ENCODE assay signal across 14 mouse cellular contexts in genomic region chr13:44737297-44737696, GRCm38 (mm10). TPM values are rescaled to one million over a fixed set of nuclear protein-coding genes. Genes with fewer than 3 reads are reported as not detected.
A peak's percentile ranks its signal among the peaks of the same experiment; 100 is the strongest.
DNase-seq lines count a peak whose midpoint lies in the region; ATAC-seq and TF ChIP-seq lines count a peak whose summit lies in the region.
"Had no signal": no experiment of that assay in that cellular context is flagged by ENCODE, and none has a peak within 500 bp of the region (broad histone marks: within the 10 kb centered on the region; RNA-seq: fewer than 3 reads in every experiment).

No protein-coding gene starts in this region.

- no peak overlapping the region for H3K9ac ChIP-seq in heart, embryonic 12.5 days
- no peak overlapping the region for H3K9ac ChIP-seq in hindbrain, embryonic 16.5 days (ENCODE audit: low read depth, low read length)
- H3K9ac ChIP-seq: embryonic facial prominence, embryonic 12.5 days; forebrain, embryonic 13.5 days had no signal

- no peak for ATAC-seq in heart, embryonic 12.5 days (ENCODE audit: insufficient number of reproducible peaks, low FRiP score)
- ATAC-seq in hindbrain, embryonic 16.5 days = no peak
- ATAC-seq: forebrain, embryonic 13.5 days; intestine, postnatal 0 days had no signal

- no peaks in the 10 kb centered on the region for H3K9me3 ChIP-seq in heart, embryonic 12.5 days (replicated peaks)
- no peaks in the 10 kb centered on the region for H3K9me3 ChIP-seq in E14TG2a.4 (ENCODE audit: low read length)
- H3K9me3 ChIP-seq in hindbrain, embryonic 16.5 days (ENCODE audit: control insufficient read depth, low read length) = no peaks in the 10 kb centered on the region
- H3K9me3 ChIP-seq: embryonic facial prominence, embryonic 12.5 days; forebrain, embryonic 13.5 days; hindbrain, embryonic 10.5 days had no signal

- H3K36me3 ChIP-seq in heart, embryonic 12.5 days = no peaks in the 10 kb centered on the region
- peaks cover 80% of the 10 kb centered on the region for H3K36me3 ChIP-seq in E14TG2a.4 (ENCODE audit: insufficient read depth, low read length)
- H3K36me3 ChIP-seq in hindbrain, embryonic 16.5 days (ENCODE audit: control insufficient read depth, insufficient read depth, low read length) = no peaks in the 10 kb centered on the region
- H3K36me3 ChIP-seq: embryonic facial prominence, embryonic 12.5 days had no signal

- no peaks in the 10 kb centered on the region for H3K27me3 ChIP-seq in heart, embryonic 12.5 days (replicated peaks)
- H3K27me3 ChIP-seq in E14TG2a.4 (ENCODE audit: insufficient read depth, low read length) = no peaks in the 10 kb centered on the region
- H3K27me3 ChIP-seq in hindbrain, embryonic 16.5 days (replicated peaks; ENCODE audit: control insufficient read depth, insufficient read depth, low read length) = no peaks in the 10 kb centered on the region
- H3K27me3 ChIP-seq: embryonic facial prominence, embryonic 12.5 days; forebrain, embryonic 13.5 days had no signal

- TF ChIP-seq CTCF in E14TG2a.4 (conservative IDR thresholded peaks at IDR 0.05; ENCODE audit: low read length) = no peak
- no peak for TF ChIP-seq CTCF in gastrocnemius, adult 2 months (IDR thresholded peaks at IDR 0.05)

- peaks cover 33% of the 10 kb centered on the region for H3K4me1 ChIP-seq in heart, embryonic 12.5 days (replicated peaks)
- peaks cover 82% of the 10 kb centered on the region for H3K4me1 ChIP-seq in E14TG2a.4 (replicated peaks; ENCODE audit: low read depth, low read length)
- H3K4me1 ChIP-seq in hindbrain, embryonic 16.5 days (ENCODE audit: control insufficient read depth, insufficient read depth, low read depth, low read length) = peaks cover 10% of the 10 kb centered on the region

- intact Hi-C loops in gastrocnemius, adult 2 months (cut with DNase I) = no loop called here

- H3K27ac ChIP-seq in heart, embryonic 12.5 days (ENCODE audit: poor library complexity, severe bottlenecking) = no peak overlapping the region
- peak overlapping the region; percentile 46 for H3K27ac ChIP-seq in gastrocnemius, adult 2 months
- no peak overlapping the region for H3K27ac ChIP-seq in hindbrain, embryonic 16.5 days (ENCODE audit: low read depth, low read length)
- H3K27ac ChIP-seq: embryonic facial prominence, embryonic 12.5 days; forebrain, embryonic 13.5 days; heart, adult 2 months; hindbrain, embryonic 10.5 days had no signal

- H3K4me2 ChIP-seq in heart, embryonic 12.5 days = no peak overlapping the region
- H3K4me2 ChIP-seq in hindbrain, embryonic 16.5 days (ENCODE audit: low read length) = no peak overlapping the region
- H3K4me2 ChIP-seq: embryonic facial prominence, embryonic 12.5 days; forebrain, embryonic 13.5 days; liver, embryonic 11.5 days had no signal

- DNase-seq in heart, adult 18-20 months = peak; percentile 43 to 49
- peak; percentile 52 for DNase-seq in gastrocnemius, adult 2 months
- DNase-seq in lung, postnatal 10 days = peak; percentile 47
- DNase-seq in left cerebral cortex, adult 9 months (ENCODE audit: low spot score in 2 of 2) = no peak
- no peak for DNase-seq in c-Kit-positive CD71-positive TER-119-positive erythroid progenitor cells, embryonic 14.5 days (ENCODE audit: low spot score)

- H3K4me3 ChIP-seq in heart, embryonic 12.5 days = no peak overlapping the region
- H3K4me3 ChIP-seq in E14TG2a.4 (replicated peaks; ENCODE audit: low read length) = peak overlapping the region; percentile 95
- H3K4me3 ChIP-seq in gastrocnemius, adult 2 months = no peak overlapping the region
- no peak overlapping the region for H3K4me3 ChIP-seq in hindbrain, embryonic 16.5 days (ENCODE audit: low read length)
- H3K4me3 ChIP-seq: embryonic facial prominence, embryonic 12.5 days; forebrain, embryonic 13.5 days; heart, adult 2 months; hindbrain, embryonic 10.5 days had no signal

- WGBS in heart, embryonic 12.5 days = 76% methylated on average over 1 of the region's 1 CpGs
- 61% methylated on average over 1 of the region's 1 CpGs for WGBS in hindbrain, embryonic 16.5 days

RNA-seq across cellular contexts. Expression of gene Jarid2, which starts 8.0 kb away (rescaled TPM):
- total RNA-seq in heart, adult 18-20 months (2021) = 10 to 100 TPM; 15.8 to 16.6 TPM
- 40.6 TPM in 2 replicates for polyA plus RNA-seq in heart, embryonic 12.5 days (2016; fragmentation: Nextera tagmentation; extraction: Ambion mirVana)
- 10 to 100 TPM; 26.0 to 29.0 TPM for total RNA-seq in gastrocnemius, adult 2 months (2021)
- polyA plus RNA-seq in hindbrain, embryonic 16.5 days (2015; fragmentation: Nextera tagmentation; extraction: Ambion mirVana) = 28.6 and 33.8 TPM in 2 replicates

Comparison
In these comparisons a context has a peak if more than half of its experiments do, and no peak if none do; other contexts are left out.
1. DNase-seq: peak in heart, adult 18-20 months (2 of 2), gastrocnemius, adult 2 months (single experiment) and lung, postnatal 10 days (single experiment); none in left cerebral cortex, adult 9 months (0 of 2) and c-Kit-positive CD71-positive TER-119-positive erythroid progenitor cells, embryonic 14.5 days (single experiment).